Mouse (Mus musculus): ENCODE results near the gene Tmem202. TPM values are rescaled to one million over a fixed set of nuclear protein-coding genes. Genes with fewer than 3 reads are reported as not detected.

Gene Tmem202
- polyA plus RNA-seq, 1 experiment, result 1.0 TPM

GRCm38 (mm10) chr9:59537651-59538050, 2.0 kb downstream of the Tmem202 start:
- DNase-seq (ENCODE audit: low read depth in 1 of 2, low spot score in 2 of 2), result no peak
- no peak overlapping the region for H3K27ac ChIP-seq (ENCODE audit: insufficient read depth, low read length)
- TF ChIP-seq POLR2A (IDR thresholded peaks at IDR 0.05; ENCODE audit: low read depth, low read length) (no peak), CTCF (IDR thresholded peaks at IDR 0.05; ENCODE audit: extremely low read depth, insufficient read depth, insufficient read length, insufficient replicate concordance) (no peak)
- 82% methylated on average over 3 of the region's 3 CpGs for WGBS
- no peak overlapping the region for H3K4me3 ChIP-seq (ENCODE audit: extremely low read depth, insufficient read depth, insufficient read length)
- no peaks in the 10 kb centered on the region for H3K36me3 ChIP-seq (ENCODE audit: control insufficient read depth, insufficient read depth, low read length)
- no peaks in the 10 kb centered on the region for H3K27me3 ChIP-seq (ENCODE audit: control insufficient read depth, insufficient read depth, low read length)
- H3K4me1 ChIP-seq (ENCODE audit: control insufficient read depth, insufficient read depth, insufficient read length), result peaks cover 12% of the 10 kb centered on the region; the same call in 1 of the 2 replicates

GRCm38 (mm10) chr9:59533889-59534288, 5.8 kb downstream of the Tmem202 start:
- no peak overlapping the region for H3K4me3 ChIP-seq (ENCODE audit: extremely low read depth, insufficient read depth, insufficient read length)
- no peaks in the 10 kb centered on the region for H3K27me3 ChIP-seq (ENCODE audit: control insufficient read depth, insufficient read depth, low read length)
- WGBS, result 65% methylated on average over 4 of the region's 4 CpGs
- H3K36me3 ChIP-seq (ENCODE audit: control insufficient read depth, insufficient read depth, low read length), result no peaks in the 10 kb centered on the region
- TF ChIP-seq POLR2A (IDR thresholded peaks at IDR 0.05; ENCODE audit: low read depth, low read length) (no peak), CTCF (IDR thresholded peaks at IDR 0.05; ENCODE audit: extremely low read depth, insufficient read depth, insufficient read length, insufficient replicate concordance) (no peak)
- H3K4me1 ChIP-seq (ENCODE audit: control insufficient read depth, insufficient read depth, insufficient read length), result no peaks in the 10 kb centered on the region
- H3K27ac ChIP-seq (ENCODE audit: insufficient read depth, low read length), result no peak overlapping the region
- DNase-seq (ENCODE audit: low read depth in 1 of 2, low spot score in 2 of 2), result no peak

- TF ChIP-seq POLR2A (IDR thresholded peaks at IDR 0.05; ENCODE audit: low read depth, low read length) (no peak), CTCF (IDR thresholded peaks at IDR 0.05; ENCODE audit: extremely low read depth, insufficient read depth, insufficient read length, insufficient replicate concordance) (no peak)
- Histone ChIP-seq H3K4me1 (ENCODE audit: control insufficient read depth, insufficient read depth, insufficient read length) (no peaks in the 10 kb centered on the region), H3K27me3 (ENCODE audit: control insufficient read depth, insufficient read depth, low read length) (no peaks in the 10 kb centered on the region), H3K27ac (ENCODE audit: insufficient read depth, low read length) (no peak overlapping the region), H3K4me3 (ENCODE audit: extremely low read depth, insufficient read depth, insufficient read length) (no peak overlapping the region), H3K36me3 (ENCODE audit: control insufficient read depth, insufficient read depth, low read length) (no peaks in the 10 kb centered on the region)
- no peak for DNase-seq (ENCODE audit: low read depth in 1 of 2, low spot score in 2 of 2)
- WGBS, result 72% methylated on average over 2 of the region's 2 CpGs
Measured at GRCm38 (mm10) chr9:59533422-59533821, 6.2 kb downstream of the Tmem202 start.

GRCm38 (mm10) chr9:59531645-59532044, 8.0 kb downstream of the Tmem202 start:
- H3K36me3 ChIP-seq (ENCODE audit: control insufficient read depth, insufficient read depth, low read length), result no peaks in the 10 kb centered on the region
- H3K27ac ChIP-seq (ENCODE audit: insufficient read depth, low read length), result no peak overlapping the region
- TF ChIP-seq CTCF (IDR thresholded peaks at IDR 0.05; ENCODE audit: extremely low read depth, insufficient read depth, insufficient read length, insufficient replicate concordance) (no peak), POLR2A (IDR thresholded peaks at IDR 0.05; ENCODE audit: low read depth, low read length) (no peak)
- no peaks in the 10 kb centered on the region for H3K4me1 ChIP-seq (ENCODE audit: control insufficient read depth, insufficient read depth, insufficient read length)
- H3K4me3 ChIP-seq (ENCODE audit: extremely low read depth, insufficient read depth, insufficient read length), result no peak overlapping the region
- no peaks in the 10 kb centered on the region for H3K27me3 ChIP-seq (ENCODE audit: control insufficient read depth, insufficient read depth, low read length)
- 62% methylated on average over 5 of the region's 5 CpGs for WGBS
- no peak for DNase-seq (ENCODE audit: low read depth in 1 of 2, low spot score in 2 of 2)

- H3K4me1 ChIP-seq (ENCODE audit: control insufficient read depth, insufficient read depth, insufficient read length), result no peaks in the 10 kb centered on the region
- TF ChIP-seq CTCF (IDR thresholded peaks at IDR 0.05; ENCODE audit: extremely low read depth, insufficient read depth, insufficient read length, insufficient replicate concordance) (no peak), POLR2A (IDR thresholded peaks at IDR 0.05; ENCODE audit: low read depth, low read length) (no peak)
- 62% methylated on average over 2 of the region's 2 CpGs for WGBS
Measured at GRCm38 (mm10) chr9:59528274-59528673, 11.4 kb downstream of the Tmem202 start.

GRCm38 (mm10) chr9:59527580-59527979, 12.1 kb downstream of the Tmem202 start:
- WGBS, result 92% methylated on average over 3 of the region's 3 CpGs
- Histone ChIP-seq H3K27ac (ENCODE audit: insufficient read depth, low read length) (no peak overlapping the region), H3K27me3 (ENCODE audit: control insufficient read depth, insufficient read depth, low read length) (no peaks in the 10 kb centered on the region), H3K36me3 (ENCODE audit: control insufficient read depth, insufficient read depth, low read length) (no peaks in the 10 kb centered on the region), H3K4me3 (ENCODE audit: extremely low read depth, insufficient read depth, insufficient read length) (no peak overlapping the region), H3K4me1 (ENCODE audit: control insufficient read depth, insufficient read depth, insufficient read length) (no peaks in the 10 kb centered on the region)
- TF ChIP-seq CTCF (IDR thresholded peaks at IDR 0.05; ENCODE audit: extremely low read depth, insufficient read depth, insufficient read length, insufficient replicate concordance) (no peak), POLR2A (IDR thresholded peaks at IDR 0.05; ENCODE audit: low read depth, low read length) (no peak)
- no peak for DNase-seq (ENCODE audit: low read depth in 1 of 2, low spot score in 2 of 2)

More at GRCm38 (mm10) chr9:59528274-59528673, 11.4 kb downstream of the Tmem202 start:
- DNase-seq (ENCODE audit: low read depth in 1 of 2, low spot score in 2 of 2), result no peak
- H3K36me3 ChIP-seq (ENCODE audit: control insufficient read depth, insufficient read depth, low read length), result no peaks in the 10 kb centered on the region
- no peak overlapping the region for H3K27ac ChIP-seq (ENCODE audit: insufficient read depth, low read length)
- H3K4me3 ChIP-seq (ENCODE audit: extremely low read depth, insufficient read depth, insufficient read length), result no peak overlapping the region
- H3K27me3 ChIP-seq (ENCODE audit: control insufficient read depth, insufficient read depth, low read length), result no peaks in the 10 kb centered on the region

DNA sequence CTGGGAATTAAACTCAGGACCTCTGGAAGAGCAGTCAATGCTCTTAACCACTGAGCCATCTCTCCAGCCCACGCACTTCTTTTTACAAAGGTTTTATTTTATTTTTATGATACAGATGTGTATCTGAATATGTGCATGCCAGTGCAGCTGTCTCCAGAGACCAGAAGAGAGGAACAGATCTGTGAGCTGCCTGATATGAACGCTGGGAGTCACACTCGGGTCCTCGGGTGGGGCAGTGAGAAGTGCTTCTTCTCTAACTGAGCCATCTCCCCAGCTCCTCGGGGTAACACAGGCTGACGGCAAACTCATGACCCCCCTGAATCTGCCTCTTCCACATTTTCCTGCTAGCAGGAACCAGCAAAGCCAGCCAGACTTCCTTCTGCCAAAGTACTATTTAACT, 12.9 kb downstream of the Tmem202 start:
- Histone ChIP-seq H3K27ac (ENCODE audit: insufficient read depth, low read length) (no peak overlapping the region), H3K4me3 (ENCODE audit: extremely low read depth, insufficient read depth, insufficient read length) (no peak overlapping the region), H3K36me3 (ENCODE audit: control insufficient read depth, insufficient read depth, low read length) (no peaks in the 10 kb centered on the region), H3K27me3 (ENCODE audit: control insufficient read depth, insufficient read depth, low read length) (no peaks in the 10 kb centered on the region), H3K4me1 (ENCODE audit: control insufficient read depth, insufficient read depth, insufficient read length) (no peaks in the 10 kb centered on the region)
- TF ChIP-seq CTCF (IDR thresholded peaks at IDR 0.05; ENCODE audit: extremely low read depth, insufficient read depth, insufficient read length, insufficient replicate concordance), result no peak
- WGBS, result 44% methylated on average over 6 of the region's 6 CpGs
- DNase-seq (ENCODE audit: low read depth in 1 of 2, low spot score in 2 of 2), result no peak
